Mouse (Mus musculus) right cerebral cortex, adult 2 months (tissue): ENCODE results near the gene Slc6a13.

ENCODE experiments used
- DNase-seq, 2 experiments: peaks; one replicate each; pipeline ENCODE4 v3.0.0; 2021 to 2022; ENCODE audit warnings: low spot score in 2 of 2

Slc6a13 gene

GRCm38 (mm10) chr6:121378256-121378655 is 78.2 kb downstream of the Slc6a13 start:
- no peak for DNase-seq

GRCm38 (mm10) chr6:121380576-121380975 is 80.5 kb downstream of the Slc6a13 start:
- no peak for DNase-seq

GRCm38 (mm10) chr6:121382071-121382470 is 82.0 kb downstream of the Slc6a13 start:
- DNase-seq = no peak

GRCm38 (mm10) chr6:121385397-121385796 is 85.4 kb downstream of the Slc6a13 start:
- DNase-seq = no peak
